Mouse (Mus musculus) liver, postnatal 0 days (tissue): ENCODE data around the gene Flrt1.

ENCODE experiments used
- CTCF ChIP-seq: sonication (generic); IDR thresholded peaks from 2 replicates; pipeline ENCODE4 v1.5.1; 2016; ENCODE audit warnings: antibody characterized with exemption, low read depth
- EP300 ChIP-seq: IDR thresholded peaks from 2 replicates; pipeline ENCODE4 v1.6.1; 2016; ENCODE audit warnings: antibody characterized with exemption, low read depth, mild to moderate bottlenecking

GRCm38 (mm10) chr19:7144458-7144857 lies 38.9 kb upstream of the Flrt1 start:
- TF ChIP-seq CTCF (no peak), EP300 (no peak)
